Mouse (Mus musculus) forebrain, postnatal 0 days (tissue): ENCODE measurements at regions not wholly inside any gene's neighbourhood (a gene's known extent, or its start where the extent isn't known, plus 50 kb on each side); places are given as distances from the start of the nearest gene placed in this dataset.

Source experiments
- ATAC-seq: fragments of 200-750 bp; cut with Nextera tagmentation; 2 replicates; pipeline ENCODE4 v1.8.0; 2017; ENCODE audit warnings: mild to moderate bottlenecking, moderate library complexity
- DNase-seq: peaks from one replicate; pipeline ENCODE4 v3.0.0-alpha.2; 2015
- H3K27ac ChIP-seq: fragments of 300-500 bp; sonication (generic); 2 replicates; pipeline ENCODE4 v1.5.1; 2014; ENCODE audit warnings: low read depth, mild to moderate bottlenecking, antibody characterized with exemption, low read length, moderate library complexity, mixed read lengths
- H3K27me3 ChIP-seq: fragments of 300-500 bp; sonication (generic); 2 replicates; pipeline ENCODE4 v1.6.1; 2014; ENCODE audit warnings: mild to moderate bottlenecking, low read length, mixed read lengths; ENCODE audit not compliant: insufficient read depth
- H3K36me3 ChIP-seq: fragments of 300-500 bp; sonication (generic); 2 replicates; pipeline ENCODE4 v1.6.1; 2014; ENCODE audit warnings: mild to moderate bottlenecking, moderate library complexity; ENCODE audit not compliant: insufficient read depth
- H3K4me1 ChIP-seq: fragments of 300-500 bp; sonication (generic); 2 replicates; pipeline ENCODE4 v1.6.1; 2014; ENCODE audit warnings: antibody characterized with exemption; ENCODE audit not compliant: insufficient read depth
- H3K4me2 ChIP-seq: fragments of 300-500 bp; sonication (generic); 2 replicates; pipeline ENCODE4 v1.6.1; 2014; ENCODE audit warnings: low read depth, mild to moderate bottlenecking, moderate library complexity
- H3K4me3 ChIP-seq: fragments of 300-500 bp; sonication (generic); 2 replicates; pipeline ENCODE4 v1.5.1; 2014; ENCODE audit warnings: low read depth, low read length, mixed read lengths
- H3K9ac ChIP-seq: fragments of 300-500 bp; sonication (generic); 2 replicates; pipeline ENCODE4 v1.6.1; 2014; ENCODE audit warnings: mild to moderate bottlenecking
- H3K9me3 ChIP-seq: fragments of 300-500 bp; sonication (generic); 2 replicates; pipeline ENCODE4 v1.6.1; 2016; ENCODE audit warnings: low read length
- CTCF ChIP-seq: sonication (generic); IDR thresholded peaks from 2 replicates; pipeline ENCODE4 v1.5.1; 2016; ENCODE audit warnings: antibody characterized with exemption, control low read depth, low read depth
- WGBS: fragments of 180-500 bp; shearing (Covaris S2); extraction: QIAGEN DNeasy Blood & Tissue Kit; methylation state at CpG from one replicate; pipeline ENCODE4 v1.1.7; 2014; 5-methylcytosine and 5-hydroxymethylcytosine counted together

GRCm38 (mm10) chr12:13011023-13011761 lies 69.5 kb upstream of the Mycn start:
- Histone ChIP-seq H3K4me1 (no peaks in the 10 kb centered on the region), H3K27ac (0 out of 2 replicates have a peak overlapping the region, but pooled peaks have one; percentile 9), H3K9ac (no peak overlapping the region), H3K27me3 (no peaks in the 10 kb centered on the region), H3K4me2 (no peak overlapping the region), H3K36me3 (no peaks in the 10 kb centered on the region), H3K4me3 (no peak overlapping the region), H3K9me3 (no peaks in the 10 kb centered on the region)
- ATAC-seq (peak; percentile 82), DNase-seq (peak; percentile 39)
- TF ChIP-seq CTCF, result no peak
- 44% methylated on average over 9 of the region's 9 CpGs for WGBS

GRCm38 (mm10) chr12:13010405-13010804 lies 68.7 kb upstream of the Mycn start:
- H3K27me3 ChIP-seq, result no peaks in the 10 kb centered on the region
- TF ChIP-seq CTCF, result no peak
- H3K36me3 ChIP-seq, result no peaks in the 10 kb centered on the region
- H3K4me1 ChIP-seq, result no peaks in the 10 kb centered on the region
- no peak overlapping the region for H3K4me2 ChIP-seq
- H3K9me3 ChIP-seq, result no peaks in the 10 kb centered on the region
- 34% methylated on average over 3 of the region's 3 CpGs for WGBS
- no peak overlapping the region for H3K4me3 ChIP-seq
- no peak overlapping the region for H3K27ac ChIP-seq
- no peak for ATAC-seq
- H3K9ac ChIP-seq, result no peak overlapping the region
- DNase-seq, result no peak

- Histone ChIP-seq H3K4me3 (no peak overlapping the region), H3K9ac (no peak overlapping the region), H3K9me3 (no peaks in the 10 kb centered on the region), H3K36me3 (no peaks in the 10 kb centered on the region), H3K27ac (no peak overlapping the region), H3K4me1 (no peaks in the 10 kb centered on the region), H3K27me3 (no peaks in the 10 kb centered on the region), H3K4me2 (no peak overlapping the region)
- peak; percentile 23; the same call in 1 of the 2 replicates for TF ChIP-seq CTCF
- ATAC-seq, result no peak
- WGBS, result 48% methylated on average over 2 of the region's 2 CpGs
- no peak for DNase-seq
Observed at GRCm38 (mm10) chr12:13009470-13009869, 67.8 kb upstream of the Mycn start.

- no peak overlapping the region for H3K9ac ChIP-seq
- ATAC-seq, result no peak
- DNase-seq, result no peak
- no peak overlapping the region for H3K4me3 ChIP-seq
- H3K4me2 ChIP-seq, result no peak overlapping the region
- no peaks in the 10 kb centered on the region for H3K36me3 ChIP-seq
- H3K27me3 ChIP-seq, result no peaks in the 10 kb centered on the region
- H3K4me1 ChIP-seq, result no peaks in the 10 kb centered on the region
- WGBS, result 88% methylated on average over 3 of the region's 3 CpGs
- no peak overlapping the region for H3K27ac ChIP-seq
- no peak for TF ChIP-seq CTCF
- H3K9me3 ChIP-seq, result no peaks in the 10 kb centered on the region
Observed at GRCm38 (mm10) chr12:13002703-13003102, 61.0 kb upstream of the Mycn start.

GRCm38 (mm10) chr12:13002069-13002590 lies 60.4 kb upstream of the Mycn start:
- H3K27ac ChIP-seq, result no peak overlapping the region
- no peak for ATAC-seq
- H3K27me3 ChIP-seq, result no peaks in the 10 kb centered on the region
- H3K4me2 ChIP-seq, result no peak overlapping the region
- no peaks in the 10 kb centered on the region for H3K36me3 ChIP-seq
- WGBS, result 95% methylated on average over 6 of the region's 6 CpGs
- H3K9ac ChIP-seq, result no peak overlapping the region
- no peaks in the 10 kb centered on the region for H3K9me3 ChIP-seq
- no peak for DNase-seq
- no peak for TF ChIP-seq CTCF
- H3K4me1 ChIP-seq, result no peaks in the 10 kb centered on the region
- no peak overlapping the region for H3K4me3 ChIP-seq

GRCm38 (mm10) chr12:12995974-12996361 lies 54.3 kb upstream of the Mycn start:
- H3K9ac ChIP-seq, result no peak overlapping the region
- no peaks in the 10 kb centered on the region for H3K36me3 ChIP-seq
- no peak for ATAC-seq
- TF ChIP-seq CTCF, result no peak
- no peak overlapping the region for H3K27ac ChIP-seq
- H3K9me3 ChIP-seq, result no peaks in the 10 kb centered on the region
- H3K4me1 ChIP-seq, result no peaks in the 10 kb centered on the region
- 90% methylated on average over 9 of the region's 9 CpGs for WGBS
- no peak overlapping the region for H3K4me2 ChIP-seq
- no peak for DNase-seq
- H3K4me3 ChIP-seq, result no peak overlapping the region
- H3K27me3 ChIP-seq, result no peaks in the 10 kb centered on the region

- H3K4me1 ChIP-seq, result no peaks in the 10 kb centered on the region
- ATAC-seq (no peak; the same call in 1 of the 2 replicates), DNase-seq (no peak)
- H3K9ac ChIP-seq, result no peak overlapping the region
- no peaks in the 10 kb centered on the region for H3K9me3 ChIP-seq
- no peak overlapping the region for H3K4me3 ChIP-seq
- H3K27me3 ChIP-seq, result no peaks in the 10 kb centered on the region
- WGBS, result 68% methylated on average over 21 of the region's 21 CpGs
- no peak overlapping the region for H3K4me2 ChIP-seq
- H3K36me3 ChIP-seq, result no peaks in the 10 kb centered on the region
- no peak for TF ChIP-seq CTCF
- no peak overlapping the region for H3K27ac ChIP-seq
Observed at GRCm38 (mm10) chr12:12995061-12995973, 53.6 kb upstream of the Mycn start.
